Mouse (Mus musculus) G1E (cell line): ENCODE data around the gene Rnf24.

Source experiments
- CTCF ChIP-seq: IDR thresholded peaks from 2 replicates; pipeline ENCODE4 v1.5.1; 2012; ENCODE audit warnings: low read depth, low read length, inconsistent platforms, mixed read lengths
- GATA1 ChIP-seq: IDR thresholded peaks from 2 replicates; pipeline ENCODE4 v1.6.1; 2012; ENCODE audit warnings: borderline replicate concordance, low read length, inconsistent platforms, mixed read lengths

DNA sequence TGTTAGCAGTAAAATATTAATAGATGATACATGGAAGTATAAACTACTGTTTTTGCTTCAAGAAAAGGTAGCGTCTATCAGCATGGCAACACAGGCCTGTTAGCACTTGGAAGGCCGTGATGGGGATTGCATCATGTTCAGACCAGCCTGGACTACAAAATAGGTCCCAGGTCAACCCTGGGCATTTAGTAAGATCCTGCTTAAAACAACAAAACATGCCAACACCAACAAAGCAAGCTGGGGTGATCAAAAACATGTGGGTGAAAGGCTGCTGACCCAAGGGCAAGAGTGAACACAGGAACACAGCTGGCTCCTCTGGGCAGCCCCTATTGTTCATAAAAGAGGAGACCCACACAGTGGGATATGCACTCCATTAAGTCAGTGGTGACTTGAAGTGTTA, 44.9 kb downstream of the Rnf24 start:
- no peak for TF ChIP-seq GATA1
- TF ChIP-seq CTCF, result no peak
